Mouse (Mus musculus): ENCODE data around the gene Gm3402. TPM values are rescaled to one million over a fixed set of nuclear protein-coding genes. Genes with fewer than 3 reads are reported as not detected.
"Not testable (repeated sequence)": the region's sequence is repeated elsewhere in the genome, so short reads cannot be mapped to it uniquely, and the experiment has no call there.

Gene Gm3402
- not detected in 2 replicates for total RNA-seq (2014; rRNA removed)
- not detected in 2 replicates for polyA plus RNA-seq (2015; fragmentation: Nextera tagmentation; extraction: Ambion mirVana)

GRCm38 (mm10) chr5:146513823-146514222, at the start of gene Gm3402:
Gene Gm3402, plus strand, starts transcription at chr5:146514123.
- ATAC-seq; H3K9me3 ChIP-seq (ENCODE audit: low read length): not testable (repeated sequence)
- no CpG with 5 or more reads among the region's 5 CpGs for WGBS

GRCm38 (mm10) chr5:146466663-146467062, 47.3 kb upstream of the Gm3402 start:
- no peak for TF ChIP-seq CTCF (IDR thresholded peaks at IDR 0.05; ENCODE audit: low read depth)
- Histone ChIP-seq H3K4me3 (ENCODE audit: low read length) (no peak overlapping the region), H3K27ac (no peak overlapping the region), H3K4me1 (ENCODE audit: insufficient read depth, low read length) (no peaks in the 10 kb centered on the region), H3K9me3 (ENCODE audit: low read length) (no peaks in the 10 kb centered on the region), H3K4me2 (ENCODE audit: low read depth, low read length) (no peak overlapping the region), H3K27me3 (ENCODE audit: insufficient read depth, low read length) (no peaks in the 10 kb centered on the region), H3K9ac (replicated peaks; ENCODE audit: low read length) (no peak overlapping the region), H3K36me3 (ENCODE audit: insufficient read depth, low read length) (peaks cover 29% of the 10 kb centered on the region; the same call in 1 of the 2 replicates)
- WGBS = 93% methylated on average over 19 of the region's 19 CpGs
- ATAC-seq (no peak), DNase-seq (ENCODE audit: low spot score) (no peak)

More at GRCm38 (mm10) chr5:146513823-146514222, at the start of gene Gm3402:
- H3K9ac ChIP-seq (replicated peaks; ENCODE audit: low read length); H3K4me2 ChIP-seq (ENCODE audit: low read depth, low read length); DNase-seq (ENCODE audit: low spot score); H3K36me3 ChIP-seq (ENCODE audit: insufficient read depth, low read length); H3K27me3 ChIP-seq (ENCODE audit: insufficient read depth, low read length); H3K4me1 ChIP-seq (ENCODE audit: insufficient read depth, low read length); H3K27ac ChIP-seq; H3K4me3 ChIP-seq (ENCODE audit: low read length): not testable (repeated sequence)

GRCm38 (mm10) chr5:146468311-146468710, 45.6 kb upstream of the Gm3402 start:
- H3K9ac ChIP-seq (replicated peaks; ENCODE audit: low read length) = no peak overlapping the region
- H3K4me2 ChIP-seq (ENCODE audit: low read depth, low read length) = no peak overlapping the region
- no peak for TF ChIP-seq CTCF (IDR thresholded peaks at IDR 0.05; ENCODE audit: low read depth)
- H3K4me3 ChIP-seq (ENCODE audit: low read length) = no peak overlapping the region
- WGBS = 67% methylated on average over 9 of the region's 9 CpGs
- no peaks in the 10 kb centered on the region for H3K4me1 ChIP-seq (ENCODE audit: insufficient read depth, low read length)
- no peaks in the 10 kb centered on the region for H3K9me3 ChIP-seq (ENCODE audit: low read length)
- H3K27me3 ChIP-seq (ENCODE audit: insufficient read depth, low read length) = no peaks in the 10 kb centered on the region
- ATAC-seq (peak; percentile 69), DNase-seq (ENCODE audit: low spot score) (peak; percentile 22)
- H3K36me3 ChIP-seq (ENCODE audit: insufficient read depth, low read length) = peaks cover 21% of the 10 kb centered on the region; the same call in 1 of the 2 replicates
- no peak overlapping the region for H3K27ac ChIP-seq

GRCm38 (mm10) chr5:146470821-146471220, 43.1 kb upstream of the Gm3402 start:
- no peak overlapping the region for H3K4me3 ChIP-seq (ENCODE audit: low read length)
- H3K9ac ChIP-seq (replicated peaks; ENCODE audit: low read length) = no peak overlapping the region
- H3K4me1 ChIP-seq (ENCODE audit: insufficient read depth, low read length) = no peaks in the 10 kb centered on the region
- no peak for TF ChIP-seq CTCF (IDR thresholded peaks at IDR 0.05; ENCODE audit: low read depth)
- no peak overlapping the region for H3K4me2 ChIP-seq (ENCODE audit: low read depth, low read length)
- no peak overlapping the region for H3K27ac ChIP-seq
- peaks cover 21% of the 10 kb centered on the region; the same call in 1 of the 2 replicates for H3K36me3 ChIP-seq (ENCODE audit: insufficient read depth, low read length)
- no peaks in the 10 kb centered on the region for H3K9me3 ChIP-seq (ENCODE audit: low read length)
- no peak for DNase-seq (ENCODE audit: low spot score)
- ATAC-seq = no peak
- no peaks in the 10 kb centered on the region for H3K27me3 ChIP-seq (ENCODE audit: insufficient read depth, low read length)
- 88% methylated on average over 9 of the region's 9 CpGs for WGBS

- ATAC-seq (no peak), DNase-seq (ENCODE audit: low spot score) (no peak)
- Histone ChIP-seq H3K27me3 (ENCODE audit: insufficient read depth, low read length) (no peaks in the 10 kb centered on the region), H3K36me3 (ENCODE audit: insufficient read depth, low read length) (peaks cover 21% of the 10 kb centered on the region; the same call in 1 of the 2 replicates), H3K4me3 (ENCODE audit: low read length) (no peak overlapping the region), H3K4me1 (ENCODE audit: insufficient read depth, low read length) (no peaks in the 10 kb centered on the region), H3K4me2 (ENCODE audit: low read depth, low read length) (no peak overlapping the region), H3K9ac (replicated peaks; ENCODE audit: low read length) (no peak overlapping the region), H3K9me3 (ENCODE audit: low read length) (no peaks in the 10 kb centered on the region), H3K27ac (no peak overlapping the region)
- 90% methylated on average over 5 of the region's 5 CpGs for WGBS
- TF ChIP-seq CTCF (IDR thresholded peaks at IDR 0.05; ENCODE audit: low read depth) = no peak
Observed at GRCm38 (mm10) chr5:146471311-146471710, 42.6 kb upstream of the Gm3402 start.

GRCm38 (mm10) chr5:146471821-146472220, 42.1 kb upstream of the Gm3402 start:
- no peak for ATAC-seq
- Histone ChIP-seq H3K27ac (no peak overlapping the region), H3K9me3 (ENCODE audit: low read length) (no peaks in the 10 kb centered on the region), H3K27me3 (ENCODE audit: insufficient read depth, low read length) (no peaks in the 10 kb centered on the region), H3K4me2 (ENCODE audit: low read depth, low read length) (no peak overlapping the region), H3K4me3 (ENCODE audit: low read length) (no peak overlapping the region), H3K36me3 (ENCODE audit: insufficient read depth, low read length) (peaks cover 19% of the 10 kb centered on the region; the same call in 1 of the 2 replicates), H3K4me1 (ENCODE audit: insufficient read depth, low read length) (no peaks in the 10 kb centered on the region), H3K9ac (replicated peaks; ENCODE audit: low read length) (no peak overlapping the region)
- DNase-seq (ENCODE audit: low spot score) = no peak
- TF ChIP-seq CTCF (IDR thresholded peaks at IDR 0.05; ENCODE audit: low read depth) = no peak
- WGBS = 94% methylated on average over 12 of the region's 12 CpGs

GRCm38 (mm10) chr5:146479564-146479963, 34.4 kb upstream of the Gm3402 start:
- not testable (repeated sequence) for H3K27ac ChIP-seq; H3K9ac ChIP-seq (replicated peaks; ENCODE audit: low read length); H3K9me3 ChIP-seq (ENCODE audit: low read length); H3K27me3 ChIP-seq (ENCODE audit: insufficient read depth, low read length); DNase-seq (ENCODE audit: low spot score); ATAC-seq; H3K4me2 ChIP-seq (ENCODE audit: low read depth, low read length); H3K36me3 ChIP-seq (ENCODE audit: insufficient read depth, low read length); H3K4me3 ChIP-seq (ENCODE audit: low read length); H3K4me1 ChIP-seq (ENCODE audit: insufficient read depth, low read length)
- TF ChIP-seq CTCF (IDR thresholded peaks at IDR 0.05; ENCODE audit: low read depth) = peak; percentile 75
- WGBS = 8% methylated on average over 4 of the region's 4 CpGs

- ATAC-seq; DNase-seq (ENCODE audit: low spot score); H3K27me3 ChIP-seq (ENCODE audit: insufficient read depth, low read length); H3K4me2 ChIP-seq (ENCODE audit: low read depth, low read length); H3K36me3 ChIP-seq (ENCODE audit: insufficient read depth, low read length); H3K4me3 ChIP-seq (ENCODE audit: low read length); H3K9me3 ChIP-seq (ENCODE audit: low read length); H3K9ac ChIP-seq (replicated peaks; ENCODE audit: low read length); H3K27ac ChIP-seq; H3K4me1 ChIP-seq (ENCODE audit: insufficient read depth, low read length): not testable (repeated sequence)
- WGBS = 100% methylated on average over 1 of the region's 3 CpGs
Observed at GRCm38 (mm10) chr5:146481665-146482064, 32.3 kb upstream of the Gm3402 start, which contains the start of gene Gm6408. Gene Gm6408, plus strand, starts transcription at chr5:146481965.

Measured in hindbrain, postnatal 0 days (tissue).